Mouse (Mus musculus) spleen, adult 18-20 months (tissue): ENCODE results near the gene Zfp651.
A peak's percentile ranks its signal among the peaks of the same experiment; 100 is the strongest.

Source experiments
- DNase-seq, 2 experiments: peaks; one replicate each; pipeline ENCODE4 v3.0.0; 2022; ENCODE audit warnings: mixed read lengths in 2 of 2

Zfp651 gene

GRCm38 (mm10) chr9:121759091-121760081 is at the start of gene Zfp651:
Gene Zfp651 (plus strand): TSS chr9:121759330.
- peak in 1 of 2 experiments; percentile 11 for DNase-seq

GRCm38 (mm10) chr9:121709898-121710583 is 49.1 kb upstream of the Zfp651 start, which contains the start of gene Ss18l2:
Gene Ss18l2 (plus strand): TSS chr9:121710329.
- peak; percentile 94 to 96 for DNase-seq

- DNase-seq, result no peak
Observed at GRCm38 (mm10) chr9:121710584-121710975, 48.5 kb upstream of the Zfp651 start.

- no peak for DNase-seq
Observed at GRCm38 (mm10) chr9:121717048-121717447, 42.1 kb upstream of the Zfp651 start.

GRCm38 (mm10) chr9:121718070-121718705 is 40.9 kb upstream of the Zfp651 start:
- DNase-seq, result no peak

- peak; percentile 95 for DNase-seq
Observed at GRCm38 (mm10) chr9:121718792-121719318, 40.3 kb upstream of the Zfp651 start, which contains the start of gene Nktr. Gene Nktr (plus strand): TSS chr9:121719169.

GRCm38 (mm10) chr9:121719347-121720331 is 39.5 kb upstream of the Zfp651 start:
- peak in 1 of 2 experiments; percentile 19 for DNase-seq

GRCm38 (mm10) chr9:121740490-121740889 is 18.6 kb upstream of the Zfp651 start:
- no peak for DNase-seq

- no peak for DNase-seq
Observed at GRCm38 (mm10) chr9:121741168-121741567, 18.0 kb upstream of the Zfp651 start.

- no peak for DNase-seq
Observed at GRCm38 (mm10) chr9:121744051-121744450, 15.1 kb upstream of the Zfp651 start.

GRCm38 (mm10) chr9:121752774-121753173 is 6.4 kb upstream of the Zfp651 start:
- no peak for DNase-seq

GRCm38 (mm10) chr9:121754624-121755023 is 4.5 kb upstream of the Zfp651 start:
- DNase-seq, result no peak

- DNase-seq, result no peak
Observed at GRCm38 (mm10) chr9:121756785-121757184, 2.3 kb upstream of the Zfp651 start.

GRCm38 (mm10) chr9:121757432-121757831 is 1.7 kb upstream of the Zfp651 start:
- DNase-seq, result no peak

- no peak for DNase-seq
Observed at GRCm38 (mm10) chr9:121757835-121758814, 1.0 kb upstream of the Zfp651 start.

- no peak for DNase-seq
Observed at GRCm38 (mm10) chr9:121760271-121761090, 1.4 kb downstream of the Zfp651 start.

GRCm38 (mm10) chr9:121761091-121761665 is 2.0 kb downstream of the Zfp651 start:
- DNase-seq, result no peak

- no peak for DNase-seq
Observed at GRCm38 (mm10) chr9:121761787-121762186, 2.7 kb downstream of the Zfp651 start.

- no peak for DNase-seq
Observed at GRCm38 (mm10) chr9:121762248-121762647, 3.1 kb downstream of the Zfp651 start.
